Mouse (Mus musculus) spleen, adult 2 months (tissue): ENCODE results near the gene Upp2.

Experiments used
- CTCF ChIP-seq: fragments of 200-500 bp; IDR thresholded peaks from 2 replicates; pipeline ENCODE4 v1.5.1; 2011; ENCODE audit warnings: mild to moderate bottlenecking, inconsistent platforms; ENCODE audit not compliant: insufficient read depth, insufficient read length, insufficient replicate concordance; ENCODE audit errors: extremely low read depth
- POLR2A ChIP-seq: fragments of 200-500 bp; IDR thresholded peaks from 2 replicates; pipeline ENCODE4 v1.6.1; 2011; ENCODE audit warnings: low read depth, low read length, inconsistent platforms

DNA sequence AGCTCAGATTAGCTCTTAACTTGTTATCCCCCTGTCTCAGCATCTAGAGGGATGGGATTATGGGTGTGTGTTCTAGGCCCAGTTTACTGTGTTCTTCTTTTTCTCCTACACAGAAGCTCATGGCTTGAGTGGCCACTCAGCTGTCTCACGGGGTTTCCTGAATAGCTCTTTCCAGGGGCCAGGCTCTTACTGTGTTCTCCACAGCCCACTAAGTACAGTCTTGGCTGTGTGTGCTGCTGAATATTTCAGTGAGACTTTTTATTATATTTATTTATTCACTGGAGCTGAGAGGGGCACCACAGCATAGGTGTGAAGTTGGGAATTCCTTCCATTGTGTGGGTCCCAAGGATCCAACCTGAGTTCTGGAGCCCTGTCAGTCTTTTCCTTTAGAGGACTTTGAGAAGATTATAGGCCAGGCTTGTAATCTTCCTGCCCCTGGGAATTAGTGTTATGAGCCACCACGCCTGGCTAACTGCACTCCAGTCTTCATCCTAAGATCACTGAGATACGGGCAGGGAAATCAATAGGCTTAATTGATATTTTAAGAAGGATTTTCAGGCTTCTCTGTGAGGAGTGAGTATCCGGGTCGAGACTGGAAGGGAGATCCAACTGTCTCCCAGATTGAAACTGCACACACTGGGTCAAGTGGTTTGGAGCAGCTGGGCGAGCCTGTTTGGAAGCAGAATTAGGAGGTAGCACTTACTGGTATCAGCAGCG is 96.5 kb downstream of the Upp2 start:
- TF ChIP-seq POLR2A (no peak), CTCF (no peak)
